Mouse (Mus musculus) adrenal gland, postnatal 14 days (tissue): ENCODE measurements around the gene Fis1. TPM values are rescaled to one million over a fixed set of nuclear protein-coding genes. Genes with fewer than 3 reads are reported as not detected.

Experiments
- microRNA-seq, 2 experiments: library from miRNA; unstranded; fragments of <30 nt; microRNA quantifications; one replicate each; pipeline ENCODE4 v1.2.0; 2021
- total RNA-seq: library from RNA; stranded (reverse); gene quantifications from 2 replicates; pipeline ENCODE4 v1.2.3, GENCODE M21; 2021

The Fis1 gene
- total RNA-seq, 1 experiment from 2014 or later = 136 TPM

Small RNA genes within 50 kb of the gene (microRNA-seq; reads per million reads assigned to microRNA genes)
- 20.0 to 35.8 reads per million in 2 experiments for gene Mir702

Other genes starting within 250 kb of the Fis1 start
- 3.3 and 5.6 TPM in 2 replicates for gene Col26a1, start 70.1 kb upstream of the Fis1 start, total RNA-seq
- gene Ift22, start 45.1 kb upstream of the Fis1 start, total RNA-seq = 24.9 and 26.4 TPM in 2 replicates
- gene Cldn15, start 13.3 kb downstream of the Fis1 start, total RNA-seq = 13.5 and 14.7 TPM in 2 replicates
- 54.9 and 57.8 TPM in 2 replicates for gene Plod3, start 33.7 kb downstream of the Fis1 start, total RNA-seq
- gene Znhit1, start 34.7 kb downstream of the Fis1 start, total RNA-seq = 64.8 and 72.1 TPM in 2 replicates
- 11.9 and 12.6 TPM in 2 replicates for gene Vgf, start 73.1 kb downstream of the Fis1 start, total RNA-seq
- gene Ap1s1, start 92.9 kb downstream of the Fis1 start, total RNA-seq = 88.6 and 92.6 TPM in 2 replicates
- 2.0 and 2.6 TPM in 2 replicates for gene Serpine1, start 119.0 kb downstream of the Fis1 start, total RNA-seq
- gene Trim56, start 162.9 kb downstream of the Fis1 start, total RNA-seq = 38.1 and 39.8 TPM in 2 replicates
- not detected in 2 replicates for gene Muc3, start 196.0 kb downstream of the Fis1 start, total RNA-seq